Mouse (Mus musculus): ENCODE data around the gene Echdc2. TPM values are rescaled to one million over a fixed set of nuclear protein-coding genes. Genes with fewer than 3 reads are reported as not detected.

The Echdc2 gene
- polyA plus RNA-seq (2012; ENCODE audit: insufficient read depth, low replicate concordance) = 2.1 TPM in 1 of 2 replicates, not detected in the other

DNA sequence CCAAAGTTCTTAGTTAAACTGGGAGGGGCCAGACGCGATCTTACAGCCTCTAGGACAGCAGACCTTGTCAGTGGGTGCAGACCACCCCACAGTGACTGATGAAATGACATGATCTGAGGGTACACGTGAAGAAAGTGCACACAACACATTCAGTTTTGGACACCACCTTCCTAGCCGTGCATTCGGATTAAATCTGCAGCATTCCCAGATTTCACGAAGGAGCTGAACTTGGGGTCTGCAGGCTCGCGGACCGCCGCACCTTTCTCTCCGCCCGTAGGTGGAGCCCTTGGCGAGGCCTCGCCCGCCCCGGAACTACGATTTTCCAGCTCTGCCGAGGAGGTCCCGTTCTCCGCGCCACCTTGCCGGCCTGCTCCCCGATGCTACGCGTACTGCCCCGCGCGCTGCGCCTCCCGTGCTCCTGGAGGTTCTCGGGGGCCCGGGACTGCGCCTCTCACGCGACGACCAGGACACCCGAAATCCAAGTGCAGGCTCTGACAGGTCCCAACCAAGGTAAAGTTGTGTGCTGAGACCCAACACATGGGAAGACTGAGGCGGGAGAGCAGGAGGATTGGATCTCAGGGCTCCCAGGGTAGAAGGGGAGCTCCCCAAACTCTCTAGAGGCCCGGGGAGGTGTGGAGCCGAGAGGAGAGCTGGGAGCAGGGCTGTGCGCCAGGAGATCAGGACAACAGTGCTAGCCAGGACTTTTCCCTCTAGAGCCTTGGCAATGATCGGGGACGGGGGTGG is at the start of gene Echdc2:
Gene Echdc2, plus strand, starts transcription at position 286 of the 744 bp plus-strand sequence.
- peaks cover 5% of the 10 kb centered on the region; the same call in 1 of the 2 replicates for H3K9me3 ChIP-seq

GRCm38 (mm10) chr4:108116466-108116865 is 48.8 kb upstream of the Echdc2 start:
- H3K4me1 ChIP-seq = peaks cover 10% of the 10 kb centered on the region; the same call in 1 of the 2 replicates
- TF ChIP-seq GATA1 (IDR thresholded peaks at IDR 0.05; ENCODE audit: borderline replicate concordance, low read length) (no peak), FLI1 (IDR thresholded peaks at IDR 0.05; ENCODE audit: low read length) (no peak)
- no peaks in the 10 kb centered on the region for H3K9me3 ChIP-seq
- H3K36me3 ChIP-seq (replicated peaks; ENCODE audit: low read length) = peaks cover 3% of the 10 kb centered on the region
- H3K4me3 ChIP-seq (replicated peaks) = no peak overlapping the region
- no peaks in the 10 kb centered on the region for H3K27me3 ChIP-seq (replicated peaks)

More for the DNA sequence above, at the start of gene Echdc2:
- H3K36me3 ChIP-seq (replicated peaks; ENCODE audit: low read length) = no peaks in the 10 kb centered on the region
- peaks cover 13% of the 10 kb centered on the region for H3K4me1 ChIP-seq
- peaks cover 50% of the 10 kb centered on the region for H3K27me3 ChIP-seq (replicated peaks)
- no peak for TF ChIP-seq GATA1 (IDR thresholded peaks at IDR 0.05; ENCODE audit: borderline replicate concordance, low read length)
- no peak for TF ChIP-seq FLI1 (IDR thresholded peaks at IDR 0.05; ENCODE audit: low read length)
- peak within 1 kb of the TSS; percentile 90 for H3K4me3 ChIP-seq (replicated peaks)

GRCm38 (mm10) chr4:108117488-108117887 is 47.7 kb upstream of the Echdc2 start:
- H3K36me3 ChIP-seq (replicated peaks; ENCODE audit: low read length) = no peaks in the 10 kb centered on the region
- H3K9me3 ChIP-seq = peaks cover under 1% of the 10 kb centered on the region; the same call in 1 of the 2 replicates
- H3K4me3 ChIP-seq (replicated peaks) = peak overlapping the region; percentile 84
- TF ChIP-seq GATA1 (IDR thresholded peaks at IDR 0.05; ENCODE audit: borderline replicate concordance, low read length) (no peak), FLI1 (IDR thresholded peaks at IDR 0.05; ENCODE audit: low read length) (no peak)
- H3K27me3 ChIP-seq (replicated peaks) = no peaks in the 10 kb centered on the region
- peaks cover 10% of the 10 kb centered on the region; the same call in 1 of the 2 replicates for H3K4me1 ChIP-seq

- no peak for TF ChIP-seq FLI1 (IDR thresholded peaks at IDR 0.05; ENCODE audit: low read length)
- Histone ChIP-seq H3K9me3 (peaks cover 3% of the 10 kb centered on the region; the same call in 1 of the 2 replicates), H3K4me3 (replicated peaks) (peak overlapping the region; percentile 96), H3K27me3 (replicated peaks) (no peaks in the 10 kb centered on the region), H3K36me3 (replicated peaks; ENCODE audit: low read length) (no peaks in the 10 kb centered on the region), H3K4me1 (peaks cover 10% of the 10 kb centered on the region; the same call in 1 of the 2 replicates)
Observed at GRCm38 (mm10) chr4:108117924-108118876, 47.0 kb upstream of the Echdc2 start.

DNA sequence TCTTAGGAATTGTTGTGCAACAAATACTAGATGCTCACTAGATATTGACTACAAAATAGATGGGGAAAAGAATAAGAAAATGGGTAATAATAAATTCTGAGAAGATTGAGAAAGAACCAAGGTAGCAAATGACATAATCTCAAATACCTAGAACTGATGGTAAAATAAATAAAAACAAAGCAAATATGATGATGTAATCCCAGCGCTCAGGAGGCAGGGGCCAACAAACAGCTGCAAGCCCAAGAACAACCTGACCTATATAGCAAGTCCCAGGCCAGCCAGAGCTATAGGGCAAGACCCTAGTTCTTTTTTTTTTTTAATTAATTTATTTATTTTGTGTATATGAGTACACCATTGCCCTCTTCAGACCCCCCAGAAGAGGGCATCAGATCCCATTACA is 41.1 kb upstream of the Echdc2 start:
- peaks cover 7% of the 10 kb centered on the region for H3K27me3 ChIP-seq (replicated peaks)
- no peak overlapping the region for H3K4me3 ChIP-seq (replicated peaks)
- 0 out of 2 replicates have a peak, but pooled peaks cover 2% of the 10 kb centered on the region for H3K4me1 ChIP-seq
- no peaks in the 10 kb centered on the region for H3K36me3 ChIP-seq (replicated peaks; ENCODE audit: low read length)
- peaks cover 16% of the 10 kb centered on the region for H3K9me3 ChIP-seq
- no peak for TF ChIP-seq FLI1 (IDR thresholded peaks at IDR 0.05; ENCODE audit: low read length)
- no peak for TF ChIP-seq GATA1 (IDR thresholded peaks at IDR 0.05; ENCODE audit: borderline replicate concordance, low read length)

- H3K27me3 ChIP-seq (replicated peaks) = peaks cover 8% of the 10 kb centered on the region
- TF ChIP-seq GATA1 (IDR thresholded peaks at IDR 0.05; ENCODE audit: borderline replicate concordance, low read length) (no peak), FLI1 (IDR thresholded peaks at IDR 0.05; ENCODE audit: low read length) (no peak)
- H3K36me3 ChIP-seq (replicated peaks; ENCODE audit: low read length) = no peaks in the 10 kb centered on the region
- H3K4me1 ChIP-seq = 0 out of 2 replicates have a peak, but pooled peaks cover 2% of the 10 kb centered on the region
- no peak overlapping the region for H3K4me3 ChIP-seq (replicated peaks)
- peaks cover 33% of the 10 kb centered on the region for H3K9me3 ChIP-seq
Observed at GRCm38 (mm10) chr4:108126260-108126659, 39.0 kb upstream of the Echdc2 start.

DNA sequence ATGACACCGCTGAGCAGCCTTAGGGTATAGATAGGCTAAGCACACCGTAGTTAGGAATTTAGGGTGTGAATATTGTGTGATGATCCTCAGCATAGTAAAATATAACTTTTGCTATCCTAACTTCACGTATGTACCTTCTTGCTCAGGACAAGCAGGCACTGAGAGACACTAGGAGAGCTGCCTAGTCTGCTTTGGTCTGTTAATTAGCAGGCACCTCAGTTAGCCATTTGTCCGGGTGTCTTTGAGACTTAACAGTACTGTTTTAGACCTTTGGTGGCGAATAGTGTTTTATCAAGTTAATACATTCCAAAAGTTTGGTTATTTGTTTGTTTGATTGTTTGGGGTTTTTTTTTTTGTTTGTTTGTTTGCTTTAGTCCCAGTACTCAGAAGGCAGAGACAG is 37.7 kb upstream of the Echdc2 start:
- Histone ChIP-seq H3K27me3 (replicated peaks) (peaks cover 8% of the 10 kb centered on the region), H3K4me1 (0 out of 2 replicates have a peak, but pooled peaks cover 2% of the 10 kb centered on the region), H3K4me3 (replicated peaks) (no peak overlapping the region), H3K9me3 (peaks cover 32% of the 10 kb centered on the region), H3K36me3 (replicated peaks; ENCODE audit: low read length) (no peaks in the 10 kb centered on the region)
- TF ChIP-seq GATA1 (IDR thresholded peaks at IDR 0.05; ENCODE audit: borderline replicate concordance, low read length) (no peak), FLI1 (IDR thresholded peaks at IDR 0.05; ENCODE audit: low read length) (no peak)

GRCm38 (mm10) chr4:108128339-108128738 is 36.9 kb upstream of the Echdc2 start:
- no peak overlapping the region for H3K4me3 ChIP-seq (replicated peaks)
- TF ChIP-seq FLI1 (IDR thresholded peaks at IDR 0.05; ENCODE audit: low read length) (no peak), GATA1 (IDR thresholded peaks at IDR 0.05; ENCODE audit: borderline replicate concordance, low read length) (no peak)

DNA sequence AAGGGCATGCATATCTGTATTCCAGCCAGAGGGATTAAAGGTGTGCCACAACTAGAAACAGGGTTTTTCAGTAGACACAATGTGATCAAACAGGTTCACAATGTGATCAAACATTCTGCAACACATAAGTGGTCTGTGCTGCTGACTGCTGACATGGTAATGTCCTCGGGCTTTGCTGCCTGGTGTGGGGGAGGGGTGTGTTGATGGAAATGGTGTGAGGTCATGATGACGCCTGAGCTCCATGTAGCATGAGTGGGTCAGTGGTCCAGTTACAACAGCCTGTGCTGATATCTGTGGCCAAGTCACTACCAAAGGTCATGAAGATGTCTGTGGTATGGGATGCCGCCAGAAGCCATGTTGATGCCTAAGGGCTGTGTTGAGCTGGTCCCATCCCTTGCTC is 34.8 kb upstream of the Echdc2 start:
- no peaks in the 10 kb centered on the region for H3K36me3 ChIP-seq (replicated peaks; ENCODE audit: low read length)
- H3K27me3 ChIP-seq (replicated peaks) = peaks cover 6% of the 10 kb centered on the region
- TF ChIP-seq FLI1 (IDR thresholded peaks at IDR 0.05; ENCODE audit: low read length) = no peak
- TF ChIP-seq GATA1 (IDR thresholded peaks at IDR 0.05; ENCODE audit: borderline replicate concordance, low read length) = no peak
- no peak overlapping the region for H3K4me3 ChIP-seq (replicated peaks)
- H3K9me3 ChIP-seq = peaks cover 30% of the 10 kb centered on the region
- H3K4me1 ChIP-seq = 0 out of 2 replicates have a peak, but pooled peaks cover 2% of the 10 kb centered on the region

More at GRCm38 (mm10) chr4:108128339-108128738, 36.9 kb upstream of the Echdc2 start:
- H3K36me3 ChIP-seq (replicated peaks; ENCODE audit: low read length) = no peaks in the 10 kb centered on the region
- peaks cover 8% of the 10 kb centered on the region for H3K27me3 ChIP-seq (replicated peaks)
- 0 out of 2 replicates have a peak, but pooled peaks cover 2% of the 10 kb centered on the region for H3K4me1 ChIP-seq
- peaks cover 30% of the 10 kb centered on the region for H3K9me3 ChIP-seq

All from megakaryocyte, embryonic 14.5 days (primary cell).